Comparison of ENCODE assay signal across 11 mouse cellular contexts in the genomic region with DNA sequence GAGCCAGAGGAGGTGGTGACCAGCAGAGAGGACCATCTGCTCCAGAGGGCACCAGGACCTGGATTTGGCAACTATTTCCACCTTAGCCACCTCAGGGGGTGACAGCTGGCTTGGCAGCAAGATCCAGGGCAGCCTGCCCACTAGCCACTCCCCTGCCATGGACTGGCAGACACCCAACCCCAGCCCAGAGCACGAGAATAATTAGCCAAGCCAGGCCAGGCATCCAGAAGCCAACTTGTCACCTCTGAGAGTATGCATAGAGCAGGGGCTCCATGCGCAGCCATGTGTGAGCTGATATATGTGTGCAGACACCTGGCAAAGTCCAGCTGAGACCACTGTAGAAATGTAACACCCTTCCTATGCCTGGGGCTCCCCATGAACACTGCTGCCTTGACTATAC. TPM values are rescaled to one million over a fixed set of nuclear protein-coding genes. Genes with fewer than 3 reads are reported as not detected.
A peak's percentile ranks its signal among the peaks of the same experiment; 100 is the strongest.
DNase-seq lines count a peak whose midpoint lies in the region; ATAC-seq lines count a peak whose summit lies in the region.
"Had no signal": no experiment of that assay in that cellular context is flagged by ENCODE, and none has a peak within 500 bp of the region (broad histone marks: within the 10 kb centered on the region; RNA-seq: fewer than 3 reads in every experiment).

No protein-coding gene starts in this region.

- H3K4me1 ChIP-seq in hindbrain, embryonic 12.5 days = no peaks in the 10 kb centered on the region
- H3K4me1 ChIP-seq in hindbrain, embryonic 11.5 days (replicated peaks; ENCODE audit: control insufficient read depth, insufficient read depth, low read length) = 0 out of 2 replicates have a peak, but pooled peaks cover 2% of the 10 kb centered on the region
- no peaks in the 10 kb centered on the region for H3K4me1 ChIP-seq in heart, embryonic 11.5 days (ENCODE audit: control insufficient read depth, insufficient read depth, low read length)
- peaks cover 39% of the 10 kb centered on the region for H3K4me1 ChIP-seq in limb, embryonic 13.5 days

- H3K9ac ChIP-seq in hindbrain, embryonic 12.5 days = no peak overlapping the region
- H3K9ac ChIP-seq in hindbrain, embryonic 11.5 days (ENCODE audit: low read depth, low read length) = no peak overlapping the region
- no peak overlapping the region for H3K9ac ChIP-seq in heart, embryonic 11.5 days (ENCODE audit: low read depth, low read length)
- no peak overlapping the region for H3K9ac ChIP-seq in limb, embryonic 13.5 days

- no peak overlapping the region for H3K4me3 ChIP-seq in hindbrain, embryonic 12.5 days
- no peak overlapping the region for H3K4me3 ChIP-seq in hindbrain, embryonic 11.5 days (ENCODE audit: low read depth, low read length)
- H3K4me3 ChIP-seq in heart, embryonic 11.5 days (ENCODE audit: low read depth, low read length) = no peak overlapping the region
- no peak overlapping the region for H3K4me3 ChIP-seq in limb, embryonic 13.5 days
- H3K4me3 ChIP-seq: left cerebral cortex, adult 2 months had no signal

- H3K27me3 ChIP-seq in hindbrain, embryonic 12.5 days = no peaks in the 10 kb centered on the region; the same call in 1 of the 2 replicates
- no peaks in the 10 kb centered on the region; the same call in 1 of the 2 replicates for H3K27me3 ChIP-seq in hindbrain, embryonic 11.5 days (ENCODE audit: control insufficient read depth, insufficient read depth, low read length)
- H3K27me3 ChIP-seq in heart, embryonic 11.5 days (ENCODE audit: control insufficient read depth, insufficient read depth, low read length) = no peaks in the 10 kb centered on the region
- H3K27me3 ChIP-seq in limb, embryonic 13.5 days = peaks cover 21% of the 10 kb centered on the region; the same call in 1 of the 2 replicates

- 75% methylated on average over 2 of the region's 2 CpGs for WGBS in hindbrain, embryonic 12.5 days
- WGBS in hindbrain, embryonic 11.5 days = 69% methylated on average over 2 of the region's 2 CpGs
- WGBS in heart, embryonic 11.5 days (ENCODE audit: insufficient replicate concordance) = 70% methylated on average over 2 of the region's 2 CpGs
- 36% methylated on average over 2 of the region's 2 CpGs for WGBS in limb, embryonic 13.5 days

- 0 out of 2 replicates have a peak, but pooled peaks have one; percentile 18 for ATAC-seq in hindbrain, embryonic 12.5 days (ENCODE audit: low FRiP score)
- no peak for ATAC-seq in hindbrain, embryonic 11.5 days (ENCODE audit: low FRiP score)
- ATAC-seq in heart, embryonic 11.5 days (replicated peaks; ENCODE audit: insufficient number of reproducible peaks, low FRiP score, low TSS enrichment) = 0 out of 2 replicates have a peak, but pooled peaks have one; percentile 22
- peak; percentile 51; the same call in 1 of the 2 replicates for ATAC-seq in limb, embryonic 13.5 days (ENCODE audit: low FRiP score, low read depth)
- ATAC-seq: lung, postnatal 0 days had no signal

- DNase-seq in hindbrain, embryonic 11.5 days (ENCODE audit: low spot score) = no peak
- DNase-seq in cerebellum, adult 11 months = peak; percentile 82
- no peak for DNase-seq in lung, postnatal 36 days
- DNase-seq in gastrocnemius, postnatal 25 days = no peak
- DNase-seq in adrenal gland, adult 18-20 months (ENCODE audit: low spot score in 2 of 2) = no peak

- no peak overlapping the region for H3K4me2 ChIP-seq in hindbrain, embryonic 12.5 days (replicated peaks)
- no peak overlapping the region for H3K4me2 ChIP-seq in hindbrain, embryonic 11.5 days (replicated peaks; ENCODE audit: low read depth, low read length)
- H3K4me2 ChIP-seq in heart, embryonic 11.5 days = no peak overlapping the region
- H3K4me2 ChIP-seq in limb, embryonic 13.5 days (replicated peaks) = no peak overlapping the region

- no peaks in the 10 kb centered on the region for H3K36me3 ChIP-seq in hindbrain, embryonic 12.5 days
- no peaks in the 10 kb centered on the region for H3K36me3 ChIP-seq in hindbrain, embryonic 11.5 days (ENCODE audit: control insufficient read depth, insufficient read depth, low read length)
- H3K36me3 ChIP-seq in heart, embryonic 11.5 days (ENCODE audit: control insufficient read depth, insufficient read depth, low read length) = no peaks in the 10 kb centered on the region
- no peaks in the 10 kb centered on the region for H3K36me3 ChIP-seq in limb, embryonic 13.5 days

- no peaks in the 10 kb centered on the region for H3K9me3 ChIP-seq in hindbrain, embryonic 12.5 days (replicated peaks)
- no peaks in the 10 kb centered on the region for H3K9me3 ChIP-seq in hindbrain, embryonic 11.5 days (ENCODE audit: control insufficient read depth, low read length)
- H3K9me3 ChIP-seq in heart, embryonic 11.5 days (replicated peaks; ENCODE audit: control insufficient read depth, low read length) = no peaks in the 10 kb centered on the region
- no peaks in the 10 kb centered on the region for H3K9me3 ChIP-seq in limb, embryonic 13.5 days

- H3K27ac ChIP-seq in hindbrain, embryonic 12.5 days = no peak overlapping the region
- no peak overlapping the region for H3K27ac ChIP-seq in hindbrain, embryonic 11.5 days (ENCODE audit: low read depth, low read length)
- no peak overlapping the region for H3K27ac ChIP-seq in heart, embryonic 11.5 days (ENCODE audit: low read depth, low read length)
- no peak overlapping the region for H3K27ac ChIP-seq in limb, embryonic 13.5 days
- H3K27ac ChIP-seq: left cerebral cortex, adult 2 months had no signal

RNA-seq across cellular contexts. Expression of gene Ubl4b, which starts 7.9 kb away (rescaled TPM):
- polyA plus RNA-seq in hindbrain, embryonic 12.5 days (2016; fragmentation: Nextera tagmentation; extraction: Ambion mirVana) = not detected in 2 replicates
- polyA plus RNA-seq in hindbrain, embryonic 11.5 days (2014; fragmentation: Nextera tagmentation; extraction: Ambion mirVana) = not detected in 2 replicates
- polyA plus RNA-seq in heart, embryonic 11.5 days (2014; fragmentation: Nextera tagmentation; extraction: Ambion mirVana) = not detected in 2 replicates
- polyA plus RNA-seq in limb, embryonic 13.5 days (2015; fragmentation: Nextera tagmentation; extraction: Ambion mirVana) = 0.14 TPM in 1 of 2 replicates, not detected in the other
- not detected for total RNA-seq in gastrocnemius, postnatal 25 days (2021)
- total RNA-seq in adrenal gland, adult 18-20 months (2021) = not detected
- total RNA-seq: ES-E14 had no signal
- polyA plus RNA-seq: lung, postnatal 0 days had no signal

RNA-seq across cellular contexts. Expression of gene Slc6a17, which starts 29.1 kb away (rescaled TPM):
- 5.6 and 5.7 TPM in 2 replicates for polyA plus RNA-seq in hindbrain, embryonic 12.5 days (2016; fragmentation: Nextera tagmentation; extraction: Ambion mirVana)
- polyA plus RNA-seq in hindbrain, embryonic 11.5 days (2014; fragmentation: Nextera tagmentation; extraction: Ambion mirVana) = 1.9 and 3.5 TPM in 2 replicates
- polyA plus RNA-seq in heart, embryonic 11.5 days (2014; fragmentation: Nextera tagmentation; extraction: Ambion mirVana) = 3.3 and 4.0 TPM in 2 replicates
- polyA plus RNA-seq in limb, embryonic 13.5 days (2015; fragmentation: Nextera tagmentation; extraction: Ambion mirVana) = 5.3 and 5.9 TPM in 2 replicates
- total RNA-seq in gastrocnemius, postnatal 25 days (2021) = under 1 TPM; 0.41 to 0.46 TPM
- 10 to 100 TPM in 1 of 2 experiments, 1 to 10 TPM in 1; 6.4 to 14.9 TPM for total RNA-seq in adrenal gland, adult 18-20 months (2021)

RNA-seq across cellular contexts. Expression of gene Alx3, which starts 47.9 kb away (rescaled TPM):
- polyA plus RNA-seq in hindbrain, embryonic 12.5 days (2016; fragmentation: Nextera tagmentation; extraction: Ambion mirVana) = 0.40 and 0.60 TPM in 2 replicates
- 0.73 and 1.5 TPM in 2 replicates for polyA plus RNA-seq in hindbrain, embryonic 11.5 days (2014; fragmentation: Nextera tagmentation; extraction: Ambion mirVana)
- polyA plus RNA-seq in heart, embryonic 11.5 days (2014; fragmentation: Nextera tagmentation; extraction: Ambion mirVana) = 1.1 and 1.7 TPM in 2 replicates
- polyA plus RNA-seq in limb, embryonic 13.5 days (2015; fragmentation: Nextera tagmentation; extraction: Ambion mirVana) = 11.5 and 13.7 TPM in 2 replicates
- not detected for total RNA-seq in gastrocnemius, postnatal 25 days (2021)
- total RNA-seq in adrenal gland, adult 18-20 months (2021) = not detected
- polyA plus RNA-seq: lung, postnatal 0 days had no signal
